Mouse (Mus musculus) limb, embryonic 12.5 days (tissue): ENCODE results near the gene Mrap2. TPM values are rescaled to one million over a fixed set of nuclear protein-coding genes. Genes with fewer than 3 reads are reported as not detected.

Source experiments
- ATAC-seq: fragments of 200-750 bp; cut with Nextera tagmentation; 2 replicates; pipeline ENCODE4 v1.8.0; 2017; ENCODE audit warnings: low read depth, moderate TSS enrichment; ENCODE audit not compliant: insufficient number of reproducible peaks, insufficient read depth, low FRiP score, low TSS enrichment
- H3K27ac ChIP-seq: fragments of 300-500 bp; sonication (generic); 2 replicates; pipeline ENCODE4 v1.5.1; 2016; ENCODE audit warnings: mild to moderate bottlenecking, moderate library complexity
- H3K27me3 ChIP-seq: fragments of 300-500 bp; sonication (generic); 2 replicates; pipeline ENCODE4 v1.6.1; 2016; ENCODE audit warnings: mild to moderate bottlenecking, moderate library complexity
- H3K36me3 ChIP-seq: fragments of 300-500 bp; sonication (generic); 2 replicates; pipeline ENCODE4 v1.6.1; 2016; ENCODE audit warnings: mild to moderate bottlenecking, moderate library complexity
- H3K4me1 ChIP-seq: fragments of 300-500 bp; sonication (generic); replicated peaks from 2 replicates; pipeline ENCODE4 v1.6.1; 2016
- H3K4me2 ChIP-seq: fragments of 300-500 bp; sonication (generic); 2 replicates; pipeline ENCODE4 v1.6.1; 2016; ENCODE audit warnings: mild to moderate bottlenecking, moderate library complexity
- H3K4me3 ChIP-seq: fragments of 300-500 bp; sonication (generic); replicated peaks from 2 replicates; pipeline ENCODE4 v1.5.1; 2016; ENCODE audit warnings: mild to moderate bottlenecking
- H3K9ac ChIP-seq: fragments of 300-500 bp; sonication (generic); replicated peaks from 2 replicates; pipeline ENCODE4 v1.6.1; 2016; ENCODE audit warnings: mild to moderate bottlenecking, moderate library complexity
- H3K9me3 ChIP-seq: fragments of 300-500 bp; sonication (generic); 2 replicates; pipeline ENCODE4 v1.6.1; 2016; ENCODE audit warnings: mild to moderate bottlenecking, moderate library complexity
- WGBS: fragments of 180-500 bp; shearing (Covaris S2); methylation state at CpG from one replicate; pipeline ENCODE4 v1.1.7; 2016; 5-methylcytosine and 5-hydroxymethylcytosine counted together
- polyA plus RNA-seq: library from polyadenylated mRNA; unstranded; fragments of >200 nt; fragmentation: Nextera tagmentation; extraction: Ambion mirVana; gene quantifications from 2 replicates; pipeline ENCODE4 v1.2.1, GENCODE M21; 2016

The Mrap2 gene
- polyA plus RNA-seq, 1 experiment from 2014 or later, result 0.14 TPM

- no peaks in the 10 kb centered on the region for H3K9me3 ChIP-seq
- H3K27ac ChIP-seq, result no peak overlapping the region
- H3K4me3 ChIP-seq, result no peak overlapping the region
- H3K4me1 ChIP-seq, result no peaks in the 10 kb centered on the region; the same call in 1 of the 2 replicates
- H3K4me2 ChIP-seq, result no peak overlapping the region
- H3K27me3 ChIP-seq, result no peaks in the 10 kb centered on the region
- 51% methylated on average over 7 of the region's 7 CpGs for WGBS
- H3K9ac ChIP-seq, result no peak overlapping the region
- no peaks in the 10 kb centered on the region for H3K36me3 ChIP-seq
- no peak for ATAC-seq
Observed at GRCm38 (mm10) chr9:87178534-87178933, 34.4 kb downstream of the Mrap2 start.

- 92% methylated on average over 10 of the region's 10 CpGs for WGBS
- Histone ChIP-seq H3K4me1 (no peaks in the 10 kb centered on the region; the same call in 1 of the 2 replicates), H3K9ac (no peak overlapping the region), H3K4me2 (no peak overlapping the region), H3K4me3 (no peak overlapping the region), H3K27me3 (no peaks in the 10 kb centered on the region), H3K9me3 (no peaks in the 10 kb centered on the region), H3K27ac (no peak overlapping the region), H3K36me3 (no peaks in the 10 kb centered on the region)
- no peak for ATAC-seq
Observed at GRCm38 (mm10) chr9:87182231-87182630, 38.1 kb downstream of the Mrap2 start.

- no peak overlapping the region for H3K4me2 ChIP-seq
- no peak overlapping the region for H3K4me3 ChIP-seq
- peaks cover 16% of the 10 kb centered on the region for H3K9me3 ChIP-seq
- no peak overlapping the region for H3K27ac ChIP-seq
- H3K36me3 ChIP-seq, result peaks cover 27% of the 10 kb centered on the region
- 88% methylated on average over 4 of the region's 4 CpGs for WGBS
- no peak overlapping the region for H3K9ac ChIP-seq
- ATAC-seq, result no peak
- H3K27me3 ChIP-seq, result no peaks in the 10 kb centered on the region
- no peaks in the 10 kb centered on the region for H3K4me1 ChIP-seq
Observed at GRCm38 (mm10) chr9:87187336-87187735, 43.2 kb downstream of the Mrap2 start.

GRCm38 (mm10) chr9:87193721-87194120, 49.6 kb downstream of the Mrap2 start:
- no peaks in the 10 kb centered on the region for H3K27me3 ChIP-seq
- peaks cover 59% of the 10 kb centered on the region for H3K36me3 ChIP-seq
- WGBS, result 15% methylated on average over 1 of the region's 1 CpGs
- no peak overlapping the region for H3K9ac ChIP-seq
- no peak for ATAC-seq
- no peaks in the 10 kb centered on the region for H3K4me1 ChIP-seq
- peaks cover 18% of the 10 kb centered on the region for H3K9me3 ChIP-seq
- no peak overlapping the region for H3K4me2 ChIP-seq
- no peak overlapping the region for H3K27ac ChIP-seq
- H3K4me3 ChIP-seq, result no peak overlapping the region

- H3K4me3 ChIP-seq, result no peak overlapping the region
- no peak for ATAC-seq
- peaks cover 3% of the 10 kb centered on the region for H3K9me3 ChIP-seq
- no peak overlapping the region for H3K27ac ChIP-seq
- H3K27me3 ChIP-seq, result no peaks in the 10 kb centered on the region
- H3K4me1 ChIP-seq, result no peaks in the 10 kb centered on the region
- H3K36me3 ChIP-seq, result peaks cover 57% of the 10 kb centered on the region
- no peak overlapping the region for H3K4me2 ChIP-seq
- 87% methylated on average over 3 of the region's 3 CpGs for WGBS
- no peak overlapping the region for H3K9ac ChIP-seq
Observed at GRCm38 (mm10) chr9:87197277-87197676, 53.2 kb downstream of the Mrap2 start.

- peaks cover 57% of the 10 kb centered on the region for H3K36me3 ChIP-seq
- no peak overlapping the region for H3K27ac ChIP-seq
- no peaks in the 10 kb centered on the region for H3K27me3 ChIP-seq
- 89% methylated on average over 6 of the region's 6 CpGs for WGBS
- ATAC-seq, result no peak
- H3K4me2 ChIP-seq, result no peak overlapping the region
- H3K9me3 ChIP-seq, result no peaks in the 10 kb centered on the region
- no peak overlapping the region for H3K9ac ChIP-seq
- H3K4me3 ChIP-seq, result no peak overlapping the region
- no peaks in the 10 kb centered on the region for H3K4me1 ChIP-seq
Observed at GRCm38 (mm10) chr9:87198036-87198435, 53.9 kb downstream of the Mrap2 start.

GRCm38 (mm10) chr9:87200426-87200825, 56.3 kb downstream of the Mrap2 start:
- no peak overlapping the region for H3K4me3 ChIP-seq
- no peak overlapping the region for H3K27ac ChIP-seq
- 92% methylated on average over 5 of the region's 5 CpGs for WGBS
- H3K4me1 ChIP-seq, result no peaks in the 10 kb centered on the region
- H3K27me3 ChIP-seq, result no peaks in the 10 kb centered on the region
- no peak overlapping the region for H3K9ac ChIP-seq
- peaks cover 74% of the 10 kb centered on the region for H3K36me3 ChIP-seq
- no peaks in the 10 kb centered on the region for H3K9me3 ChIP-seq
- no peak overlapping the region for H3K4me2 ChIP-seq
- ATAC-seq, result no peak

- H3K36me3 ChIP-seq, result peaks cover 77% of the 10 kb centered on the region
- no peak for ATAC-seq
- 94% methylated on average over 4 of the region's 4 CpGs for WGBS
Observed at GRCm38 (mm10) chr9:87200919-87201318, 56.8 kb downstream of the Mrap2 start.

GRCm38 (mm10) chr9:87202431-87202830, 58.3 kb downstream of the Mrap2 start:
- peaks cover 80% of the 10 kb centered on the region for H3K36me3 ChIP-seq
- ATAC-seq, result no peak

More at GRCm38 (mm10) chr9:87200919-87201318, 56.8 kb downstream of the Mrap2 start:
- Histone ChIP-seq H3K4me3 (no peak overlapping the region), H3K27ac (no peak overlapping the region), H3K27me3 (no peaks in the 10 kb centered on the region), H3K4me1 (no peaks in the 10 kb centered on the region), H3K9me3 (no peaks in the 10 kb centered on the region), H3K4me2 (no peak overlapping the region), H3K9ac (no peak overlapping the region)

GRCm38 (mm10) chr9:87210830-87211339, 66.8 kb downstream of the Mrap2 start:
- H3K9me3 ChIP-seq, result no peaks in the 10 kb centered on the region
- H3K36me3 ChIP-seq, result peaks cover 66% of the 10 kb centered on the region
- WGBS, result 91% methylated on average over 9 of the region's 9 CpGs
- no peak overlapping the region for H3K4me3 ChIP-seq
- no peak overlapping the region for H3K4me2 ChIP-seq
- no peak overlapping the region for H3K9ac ChIP-seq
- no peaks in the 10 kb centered on the region for H3K4me1 ChIP-seq
- no peak overlapping the region for H3K27ac ChIP-seq
- no peak for ATAC-seq
- no peaks in the 10 kb centered on the region for H3K27me3 ChIP-seq

More at GRCm38 (mm10) chr9:87202431-87202830, 58.3 kb downstream of the Mrap2 start:
- Histone ChIP-seq H3K4me1 (no peaks in the 10 kb centered on the region), H3K4me2 (no peak overlapping the region), H3K27me3 (no peaks in the 10 kb centered on the region), H3K27ac (no peak overlapping the region), H3K4me3 (no peak overlapping the region), H3K9ac (no peak overlapping the region), H3K9me3 (no peaks in the 10 kb centered on the region)
- 95% methylated on average over 6 of the region's 6 CpGs for WGBS

GRCm38 (mm10) chr9:87213204-87213603, 69.1 kb downstream of the Mrap2 start:
- Histone ChIP-seq H3K27ac (no peak overlapping the region), H3K4me1 (no peaks in the 10 kb centered on the region), H3K9ac (no peak overlapping the region), H3K4me3 (no peak overlapping the region), H3K27me3 (no peaks in the 10 kb centered on the region), H3K36me3 (peaks cover 63% of the 10 kb centered on the region), H3K9me3 (no peaks in the 10 kb centered on the region), H3K4me2 (no peak overlapping the region)
- 81% methylated on average over 4 of the region's 4 CpGs for WGBS
- ATAC-seq, result no peak
